Mouse (Mus musculus) spleen, adult 2 months (tissue): ENCODE measurements around the gene Gng7. TPM values are rescaled to one million over a fixed set of nuclear protein-coding genes. Genes with fewer than 3 reads are reported as not detected.

Source experiments
- DNase-seq, 2 experiments: peaks; one replicate each; pipeline versions ENCODE4 v3.0.0 to v3.0.0-alpha.2; 2012 to 2021; ENCODE audit warnings: low spot score in 2 of 2, low read depth in 1 of 2
- H3K27ac ChIP-seq: fragments of 200-500 bp; 2 replicates; pipeline ENCODE4 v1.5.1; 2012; ENCODE audit warnings: low read length, inconsistent platforms; ENCODE audit not compliant: insufficient read depth
- H3K27me3 ChIP-seq: fragments of 200-500 bp; 2 replicates; pipeline ENCODE4 v1.6.1; 2012; ENCODE audit warnings: mild to moderate bottlenecking, moderate library complexity, low read length, inconsistent platforms; ENCODE audit not compliant: control insufficient read depth, insufficient read depth
- H3K36me3 ChIP-seq: fragments of 200-500 bp; 2 replicates; pipeline ENCODE4 v1.6.1; 2012; ENCODE audit warnings: mild to moderate bottlenecking, low read length, inconsistent platforms; ENCODE audit not compliant: control insufficient read depth, insufficient read depth
- H3K4me1 ChIP-seq: fragments of 200-500 bp; 2 replicates; pipeline ENCODE4 v1.6.1; 2011; ENCODE audit warnings: inconsistent platforms; ENCODE audit not compliant: control insufficient read depth, insufficient read depth, insufficient read length
- H3K4me3 ChIP-seq: fragments of 200-500 bp; 2 replicates; pipeline ENCODE4 v1.5.1; 2011; ENCODE audit warnings: mild to moderate bottlenecking, inconsistent platforms; ENCODE audit not compliant: insufficient read depth, insufficient read length; ENCODE audit errors: extremely low read depth
- CTCF ChIP-seq: fragments of 200-500 bp; IDR thresholded peaks from 2 replicates; pipeline ENCODE4 v1.5.1; 2011; ENCODE audit warnings: mild to moderate bottlenecking, inconsistent platforms; ENCODE audit not compliant: insufficient read depth, insufficient read length, insufficient replicate concordance; ENCODE audit errors: extremely low read depth
- POLR2A ChIP-seq: fragments of 200-500 bp; IDR thresholded peaks from 2 replicates; pipeline ENCODE4 v1.6.1; 2011; ENCODE audit warnings: low read depth, low read length, inconsistent platforms
- WGBS: fragments of 180-500 bp; shearing (Covaris S2); methylation state at CpG from one replicate; pipeline ENCODE4 v1.1.7; 2018; 5-methylcytosine and 5-hydroxymethylcytosine counted together
- polyA plus RNA-seq: library from polyadenylated mRNA; depleted of rRNA; stranded (reverse); fragments of >200 nt; gene quantifications from 2 replicates; pipeline ENCODE4 v1.2.3, GENCODE M21; 2012

Gng7 gene
- polyA plus RNA-seq, 1 experiment, result 0.91 TPM

DNA sequence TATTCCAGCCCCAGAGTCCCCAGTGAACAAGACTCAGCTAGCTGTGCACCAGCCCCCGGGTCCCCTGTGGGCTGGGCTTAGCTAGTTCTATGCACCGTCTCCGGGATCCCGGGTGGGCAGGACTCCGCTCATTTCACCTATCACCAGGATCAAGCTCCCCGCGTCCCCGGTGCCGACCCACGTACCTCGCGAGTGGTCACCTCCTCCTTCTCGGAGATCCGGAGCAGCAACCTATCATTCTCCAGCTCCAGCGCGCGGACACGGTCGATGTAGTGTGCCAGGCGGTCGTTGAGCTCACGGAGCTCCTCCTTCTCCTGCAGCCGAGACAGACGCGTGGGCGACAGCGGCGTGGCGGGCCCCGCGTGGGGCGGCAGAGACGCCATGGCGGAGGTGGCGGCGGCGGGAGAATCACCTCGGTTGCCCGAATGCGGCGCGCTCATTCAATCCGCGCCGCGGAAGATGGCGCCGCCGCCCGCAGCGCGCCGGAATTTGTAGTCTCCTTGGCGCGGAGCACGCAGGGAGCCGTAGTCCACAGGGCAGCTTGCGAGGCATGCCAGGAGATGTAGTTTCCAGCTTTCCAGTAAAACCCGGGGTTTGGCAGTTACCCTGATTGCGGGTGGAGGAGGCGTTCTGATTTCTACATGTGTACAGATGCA, 96.8 kb downstream of the Gng7 start, which contains the start of gene Lmnb2:
Gene Lmnb2, minus strand, starts transcription at position 467 of the 656 bp plus-strand sequence.
- H3K27me3 ChIP-seq, result no peaks in the 10 kb centered on the region
- WGBS, result under 1% methylated on average over 61 of the region's 61 CpGs
- H3K27ac ChIP-seq, result no peak within 1 kb of the TSS
- peaks cover 3% of the 10 kb centered on the region; the same call in 1 of the 2 replicates for H3K4me1 ChIP-seq
- H3K36me3 ChIP-seq, result no peaks in the 10 kb centered on the region
- DNase-seq, result peak in 1 of 2 experiments; percentile 55
- TF ChIP-seq POLR2A (no peak), CTCF (no peak)
- H3K4me3 ChIP-seq, result peak within 1 kb of the TSS; percentile 81

DNA sequence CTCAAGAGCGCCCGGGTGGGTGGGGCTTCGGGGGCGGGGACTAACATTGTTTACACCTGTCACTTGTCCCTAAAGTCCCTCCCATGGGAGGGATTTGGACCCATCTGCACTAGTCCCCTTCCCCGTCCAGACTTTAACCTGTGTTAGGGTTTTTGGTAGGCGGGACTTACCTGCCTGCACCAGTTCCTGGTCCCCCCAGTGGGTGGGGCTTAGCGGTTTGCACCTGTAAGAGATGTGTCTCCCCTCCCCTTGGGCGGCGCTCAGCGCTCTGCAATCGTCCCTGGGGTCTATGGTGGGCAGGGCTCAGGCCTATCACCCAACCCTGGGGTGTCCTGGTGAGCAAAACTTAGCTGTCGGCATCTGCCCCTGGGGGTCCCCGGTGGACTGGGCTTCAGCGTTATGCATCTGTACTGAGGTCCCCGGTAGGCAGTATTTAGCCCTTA, 97.4 kb downstream of the Gng7 start:
- Histone ChIP-seq H3K4me1 (peaks cover 3% of the 10 kb centered on the region; the same call in 1 of the 2 replicates), H3K27ac (no peak overlapping the region), H3K27me3 (no peaks in the 10 kb centered on the region), H3K4me3 (peak overlapping the region; percentile 81), H3K36me3 (no peaks in the 10 kb centered on the region)
- WGBS, result 4% methylated on average over 15 of the region's 15 CpGs
- no peak for TF ChIP-seq CTCF
- no peak for TF ChIP-seq POLR2A
- no peak for DNase-seq

DNA sequence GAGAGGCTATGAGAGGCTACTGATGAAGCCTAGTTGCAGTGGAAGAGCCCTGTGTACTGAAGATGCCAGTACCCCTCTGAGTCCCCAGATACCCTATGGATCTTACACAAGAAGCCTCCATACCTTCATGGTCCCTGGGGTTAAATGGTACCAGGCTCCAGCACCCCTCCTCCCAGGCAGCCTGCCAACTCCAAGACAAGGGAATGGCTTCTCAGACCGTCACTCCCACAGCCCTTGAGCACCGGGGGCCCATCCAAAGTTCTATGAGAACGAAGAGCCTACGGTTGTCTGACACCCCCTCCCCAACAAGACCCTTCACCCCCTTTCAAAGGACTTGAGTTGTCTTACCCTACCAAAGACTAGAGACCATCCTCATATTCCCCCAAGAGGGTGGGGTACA, 99.0 kb downstream of the Gng7 start:
- no peak for DNase-seq
- H3K36me3 ChIP-seq, result no peaks in the 10 kb centered on the region
- H3K27ac ChIP-seq, result no peak overlapping the region
- no peak overlapping the region for H3K4me3 ChIP-seq
- H3K4me1 ChIP-seq, result peaks cover 3% of the 10 kb centered on the region; the same call in 1 of the 2 replicates
- H3K27me3 ChIP-seq, result no peaks in the 10 kb centered on the region
- 93% methylated on average over 4 of the region's 4 CpGs for WGBS
- TF ChIP-seq CTCF (no peak), POLR2A (no peak)

DNA sequence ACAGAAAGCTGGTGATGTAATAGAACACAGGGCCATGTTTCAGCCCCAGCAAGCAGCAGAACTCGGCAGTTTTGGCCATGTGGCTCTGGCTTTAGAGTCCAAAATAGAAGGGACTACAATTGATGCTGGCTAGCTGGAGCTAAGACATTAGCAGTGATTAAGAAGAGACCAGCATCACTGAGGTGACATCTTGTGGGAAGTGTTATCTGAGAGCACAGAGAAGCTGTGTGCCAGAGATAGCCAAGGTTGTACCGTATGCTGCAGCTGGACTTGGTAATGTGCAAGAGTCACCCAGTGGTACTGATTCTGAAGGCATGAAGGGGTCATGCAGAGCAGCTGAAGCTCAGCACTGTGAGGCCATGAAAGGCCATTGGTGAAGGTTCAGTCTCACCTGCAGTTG, 99.5 kb downstream of the Gng7 start:
- Histone ChIP-seq H3K4me1 (peaks cover 3% of the 10 kb centered on the region; the same call in 1 of the 2 replicates), H3K36me3 (no peaks in the 10 kb centered on the region), H3K4me3 (no peak overlapping the region), H3K27ac (no peak overlapping the region), H3K27me3 (no peaks in the 10 kb centered on the region)
- no peak for DNase-seq
- WGBS, result 73% methylated on average over 2 of the region's 2 CpGs
- no peak for TF ChIP-seq POLR2A
- TF ChIP-seq CTCF, result no peak

DNA sequence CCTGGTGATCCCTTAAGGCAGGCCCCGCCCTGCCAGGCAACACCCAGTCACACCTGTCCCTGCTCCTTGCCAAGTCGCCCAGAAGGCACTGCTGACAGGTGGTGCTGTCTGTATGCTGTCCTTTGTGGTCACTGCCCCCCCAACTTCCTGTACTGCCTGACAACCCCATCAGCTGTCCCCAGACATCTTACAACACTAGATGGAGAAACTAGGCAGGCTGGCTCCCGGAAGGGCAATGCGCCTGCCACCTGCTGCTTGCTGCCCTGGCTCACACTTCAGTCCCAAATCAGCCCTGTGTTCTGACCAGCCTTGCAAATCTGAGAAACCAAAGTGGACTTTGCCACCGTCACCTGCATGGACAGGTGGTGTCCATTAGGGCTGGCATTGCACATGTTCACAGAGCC, 100.5 kb downstream of the Gng7 start:
- DNase-seq, result no peak
- Histone ChIP-seq H3K36me3 (no peaks in the 10 kb centered on the region; the same call in 1 of the 2 replicates), H3K27ac (no peak overlapping the region), H3K4me3 (no peak overlapping the region), H3K27me3 (no peaks in the 10 kb centered on the region), H3K4me1 (peaks cover 3% of the 10 kb centered on the region; the same call in 1 of the 2 replicates)
- 64% methylated on average over 5 of the region's 5 CpGs for WGBS
- TF ChIP-seq POLR2A, result no peak
- no peak for TF ChIP-seq CTCF

DNA sequence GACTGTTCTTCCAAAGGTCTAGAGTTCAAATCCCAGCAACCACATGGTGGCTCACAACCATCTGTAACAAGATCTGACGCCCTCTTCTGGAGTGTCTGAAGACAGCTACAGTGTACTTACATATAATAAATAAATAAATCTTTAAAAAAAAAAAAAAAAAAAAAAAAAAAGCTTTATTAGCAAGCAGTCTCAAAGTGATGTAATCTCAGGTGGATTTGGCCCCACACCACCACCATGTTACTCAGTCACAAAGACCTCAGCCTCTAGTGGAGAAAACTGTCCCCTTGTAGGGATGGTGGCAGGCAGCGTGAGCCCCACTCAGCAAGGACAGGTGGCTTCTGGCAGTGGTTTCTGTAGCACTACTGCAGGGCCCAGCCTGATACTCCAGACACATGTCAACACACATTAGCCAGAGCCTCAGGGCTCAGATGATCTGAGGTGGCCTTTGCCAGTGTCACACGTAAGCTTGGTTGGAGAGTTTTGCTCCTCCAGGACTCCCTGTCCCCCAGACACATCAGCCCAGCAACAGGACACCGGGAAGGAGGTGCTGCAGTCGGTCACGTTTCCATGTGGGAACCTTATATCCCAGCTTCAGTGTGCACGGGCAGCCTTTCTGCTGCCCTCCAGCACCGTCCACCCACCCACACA, 101.3 kb downstream of the Gng7 start:
- no peak overlapping the region for H3K4me3 ChIP-seq
- TF ChIP-seq POLR2A, result no peak
- no peak for TF ChIP-seq CTCF
- no peaks in the 10 kb centered on the region; the same call in 1 of the 2 replicates for H3K36me3 ChIP-seq
- no peaks in the 10 kb centered on the region for H3K27me3 ChIP-seq
- H3K27ac ChIP-seq, result no peak overlapping the region
- peaks cover 3% of the 10 kb centered on the region; the same call in 1 of the 2 replicates for H3K4me1 ChIP-seq
- no peak for DNase-seq
- 97% methylated on average over 7 of the region's 8 CpGs for WGBS
